Mouse (Mus musculus): ENCODE measurements around the gene Lilra6. TPM values are rescaled to one million over a fixed set of nuclear protein-coding genes. Genes with fewer than 3 reads are reported as not detected.
"Not testable (repeated sequence)": the region's sequence is repeated elsewhere in the genome, so short reads cannot be mapped to it uniquely, and the experiment has no call there.

Lilra6 gene
- total and polyA plus RNA-seq, 2 experiments from 2014 or later, result 0.43 TPM; not detected in 1

- no peak overlapping the region for H3K4me2 ChIP-seq (ENCODE audit: low read depth)
- DNase-seq (no peak), ATAC-seq (no peak)
- no peaks in the 10 kb centered on the region for H3K9me3 ChIP-seq (ENCODE audit: low read length)
- no peaks in the 10 kb centered on the region for H3K36me3 ChIP-seq (ENCODE audit: insufficient read depth)
- WGBS, result 55% methylated on average over 1 of the region's 1 CpGs
- H3K27me3 ChIP-seq (ENCODE audit: insufficient read depth, low read length), result no peaks in the 10 kb centered on the region
- no peaks in the 10 kb centered on the region for H3K4me1 ChIP-seq (ENCODE audit: insufficient read depth)
- H3K4me3 ChIP-seq (ENCODE audit: low read depth, low read length), result no peak overlapping the region
- no peak for TF ChIP-seq CTCF (IDR thresholded peaks at IDR 0.05; ENCODE audit: low read depth)
- H3K27ac ChIP-seq (ENCODE audit: low read depth, low read length), result no peak overlapping the region
- H3K9ac ChIP-seq, result no peak overlapping the region
Measured at GRCm38 (mm10) chr7:3939866-3940525, 24.7 kb upstream of the Lilra6 start.

- H3K27me3 ChIP-seq (ENCODE audit: insufficient read depth, low read length); H3K4me3 ChIP-seq (ENCODE audit: low read depth, low read length); H3K4me1 ChIP-seq (ENCODE audit: insufficient read depth); H3K9me3 ChIP-seq (ENCODE audit: low read length); H3K27ac ChIP-seq (ENCODE audit: low read depth, low read length); ATAC-seq; H3K36me3 ChIP-seq (ENCODE audit: insufficient read depth); DNase-seq; H3K4me2 ChIP-seq (ENCODE audit: low read depth); H3K9ac ChIP-seq: not testable (repeated sequence)
Measured at GRCm38 (mm10) chr7:3935473-3935872, 20.2 kb upstream of the Lilra6 start.

- no peak for DNase-seq
- H3K4me3 ChIP-seq (ENCODE audit: low read depth, low read length), result no peak overlapping the region
- no peaks in the 10 kb centered on the region for H3K27me3 ChIP-seq (ENCODE audit: insufficient read depth, low read length)
- no peak overlapping the region for H3K9ac ChIP-seq
- 12% methylated on average over 1 of the region's 1 CpGs for WGBS
- H3K4me2 ChIP-seq (ENCODE audit: low read depth), result no peak overlapping the region
- H3K36me3 ChIP-seq (ENCODE audit: insufficient read depth), result no peaks in the 10 kb centered on the region
- no peak for ATAC-seq
- no peaks in the 10 kb centered on the region for H3K4me1 ChIP-seq (ENCODE audit: insufficient read depth)
- H3K27ac ChIP-seq (ENCODE audit: low read depth, low read length), result no peak overlapping the region
- no peaks in the 10 kb centered on the region for H3K9me3 ChIP-seq (ENCODE audit: low read length)
- no peak for TF ChIP-seq CTCF (IDR thresholded peaks at IDR 0.05; ENCODE audit: low read depth)
Measured at GRCm38 (mm10) chr7:3903704-3904103, 11.6 kb downstream of the Lilra6 start.

- H3K36me3 ChIP-seq (ENCODE audit: insufficient read depth); H3K9me3 ChIP-seq (ENCODE audit: low read length); H3K27ac ChIP-seq (ENCODE audit: low read depth, low read length); H3K4me3 ChIP-seq (ENCODE audit: low read depth, low read length); H3K4me1 ChIP-seq (ENCODE audit: insufficient read depth); DNase-seq; H3K9ac ChIP-seq; ATAC-seq; H3K4me2 ChIP-seq (ENCODE audit: low read depth); H3K27me3 ChIP-seq (ENCODE audit: insufficient read depth, low read length): not testable (repeated sequence)
- 52% methylated on average over 3 of the region's 3 CpGs for WGBS
Measured at GRCm38 (mm10) chr7:3898036-3898590, 17.2 kb downstream of the Lilra6 start, which contains the start of gene Gm14548. Gene Gm14548, minus strand, starts transcription at chr7:3898120.

GRCm38 (mm10) chr7:3875032-3875431 is 40.3 kb downstream of the Lilra6 start:
- H3K4me3 ChIP-seq (ENCODE audit: low read depth, low read length), result not testable (repeated sequence)

More at GRCm38 (mm10) chr7:3875032-3875431, 40.3 kb downstream of the Lilra6 start:
- WGBS, result no CpG with 5 or more reads among the region's 1 CpGs
- not testable (repeated sequence) for H3K27ac ChIP-seq (ENCODE audit: low read depth, low read length); DNase-seq; H3K4me1 ChIP-seq (ENCODE audit: insufficient read depth); H3K4me2 ChIP-seq (ENCODE audit: low read depth); H3K36me3 ChIP-seq (ENCODE audit: insufficient read depth); ATAC-seq; H3K27me3 ChIP-seq (ENCODE audit: insufficient read depth, low read length); H3K9me3 ChIP-seq (ENCODE audit: low read length); H3K9ac ChIP-seq

Other genes with a start within 250 kb of the Lilra6 start
- gene Leng1, start 249.7 kb downstream of the Lilra6 start, total RNA-seq (2014; rRNA removed), result 5.2 and 6.6 TPM in 2 replicates
- gene Leng1, start 249.7 kb downstream of the Lilra6 start, polyA plus RNA-seq (2015; fragmentation: Nextera tagmentation; extraction: Ambion mirVana), result 10.3 and 10.4 TPM in 2 replicates
- 3.1 and 3.5 TPM in 2 replicates for gene Tmc4, start 237.9 kb downstream of the Lilra6 start, total RNA-seq (2014; rRNA removed)
- gene Tmc4, start 237.9 kb downstream of the Lilra6 start, polyA plus RNA-seq (2015; fragmentation: Nextera tagmentation; extraction: Ambion mirVana), result 0.93 and 2.0 TPM in 2 replicates
- 291 and 292 TPM in 2 replicates for gene Tsen34, start 222.6 kb downstream of the Lilra6 start, total RNA-seq (2014; rRNA removed)
- gene Tsen34, start 222.6 kb downstream of the Lilra6 start, polyA plus RNA-seq (2015; fragmentation: Nextera tagmentation; extraction: Ambion mirVana), result 259 and 282 TPM in 2 replicates
- 112 and 165 TPM in 2 replicates for gene Mboat7, start 222.0 kb downstream of the Lilra6 start, total RNA-seq (2014; rRNA removed)
- gene Mboat7, start 222.0 kb downstream of the Lilra6 start, polyA plus RNA-seq (2015; fragmentation: Nextera tagmentation; extraction: Ambion mirVana), result 81.8 and 107 TPM in 2 replicates
- 1,013 and 1,830 TPM in 2 replicates for gene Rps9, start 211.5 kb downstream of the Lilra6 start, total RNA-seq (2014; rRNA removed)
- 807 and 937 TPM in 2 replicates for gene Rps9, start 211.5 kb downstream of the Lilra6 start, polyA plus RNA-seq (2015; fragmentation: Nextera tagmentation; extraction: Ambion mirVana)
- 0.48 and 0.54 TPM in 2 replicates for gene Pirb, start 195.1 kb downstream of the Lilra6 start, total RNA-seq (2014; rRNA removed)
- gene Pirb, start 195.1 kb downstream of the Lilra6 start, polyA plus RNA-seq (2015; fragmentation: Nextera tagmentation; extraction: Ambion mirVana), result 0.24 and 0.25 TPM in 2 replicates
- gene Gm15448, start 89.8 kb downstream of the Lilra6 start, total RNA-seq (2014; rRNA removed), result not detected in 2 replicates
- not detected in 2 replicates for gene Gm15448, start 89.8 kb downstream of the Lilra6 start, polyA plus RNA-seq (2015; fragmentation: Nextera tagmentation; extraction: Ambion mirVana)
- gene Pira2, start 70.5 kb downstream of the Lilra6 start, total RNA-seq (2014; rRNA removed), result not detected in 2 replicates
- gene Pira2, start 70.5 kb downstream of the Lilra6 start, polyA plus RNA-seq (2015; fragmentation: Nextera tagmentation; extraction: Ambion mirVana), result 0.09 TPM in 1 of 2 replicates, not detected in the other
- 0.15 and 0.24 TPM in 2 replicates for gene Gm14548, start 17.4 kb downstream of the Lilra6 start, total RNA-seq (2014; rRNA removed)
- gene Gm14548, start 17.4 kb downstream of the Lilra6 start, polyA plus RNA-seq (2015; fragmentation: Nextera tagmentation; extraction: Ambion mirVana), result 0.08 TPM in 1 of 2 replicates, not detected in the other
- gene Lair1, start 147.7 kb upstream of the Lilra6 start, total RNA-seq (2014; rRNA removed), result 2.0 and 3.2 TPM in 2 replicates
- gene Lair1, start 147.7 kb upstream of the Lilra6 start, polyA plus RNA-seq (2015; fragmentation: Nextera tagmentation; extraction: Ambion mirVana), result 1.3 and 2.2 TPM in 2 replicates
- gene Ttyh1, start 203.9 kb upstream of the Lilra6 start, total RNA-seq (2014; rRNA removed), result 180 and 204 TPM in 2 replicates
- 90.0 and 160 TPM in 2 replicates for gene Ttyh1, start 203.9 kb upstream of the Lilra6 start, polyA plus RNA-seq (2015; fragmentation: Nextera tagmentation; extraction: Ambion mirVana)
- gene Leng8, start 221.5 kb upstream of the Lilra6 start, total RNA-seq (2014; rRNA removed), result 124 and 174 TPM in 2 replicates
- 20.5 and 35.8 TPM in 2 replicates for gene Leng8, start 221.5 kb upstream of the Lilra6 start, polyA plus RNA-seq (2015; fragmentation: Nextera tagmentation; extraction: Ambion mirVana)
- 5.1 and 5.5 TPM in 2 replicates for gene Leng9, start 234.9 kb upstream of the Lilra6 start, total RNA-seq (2014; rRNA removed)
- 4.4 and 4.8 TPM in 2 replicates for gene Leng9, start 234.9 kb upstream of the Lilra6 start, polyA plus RNA-seq (2015; fragmentation: Nextera tagmentation; extraction: Ambion mirVana)
- gene Cdc42ep5, start 249.4 kb upstream of the Lilra6 start, total RNA-seq (2014; rRNA removed), result 3.5 and 4.0 TPM in 2 replicates
- 6.7 and 6.9 TPM in 2 replicates for gene Cdc42ep5, start 249.4 kb upstream of the Lilra6 start, polyA plus RNA-seq (2015; fragmentation: Nextera tagmentation; extraction: Ambion mirVana)